Comparison of ENCODE assay signal across 21 mouse cellular contexts in genomic region chr1:64298188-64298587, GRCm38 (mm10).
"Had no signal": no experiment of that assay in that cellular context is flagged by ENCODE, and none has a peak within 500 bp of the region (broad histone marks: within the 10 kb centered on the region; RNA-seq: fewer than 3 reads in every experiment).

No protein-coding gene starts in this region.

- DNase-seq: gastrocnemius, postnatal 14 days; gastrocnemius, postnatal 36 days; heart, adult 2 months; heart, postnatal 14 days; heart, postnatal 36 days; kidney, adult 11 months; kidney, adult 2 months; kidney, adult 9 months; kidney, postnatal 14 days; kidney, postnatal 36 days; layer of hippocampus, adult 9-11 months; layer of hippocampus, postnatal 36 days; left cerebral cortex, postnatal 4 days had no signal

- H3K27me3 ChIP-seq: heart, embryonic 13.5 days; heart, embryonic 15.5 days; hindbrain, embryonic 13.5 days; hindbrain, embryonic 15.5 days; kidney, embryonic 15.5 days; limb, embryonic 13.5 days; limb, embryonic 15.5 days; liver, embryonic 12.5 days had no signal

- H3K36me3 ChIP-seq: heart, embryonic 13.5 days; heart, embryonic 15.5 days; hindbrain, embryonic 13.5 days; hindbrain, embryonic 15.5 days; kidney, embryonic 15.5 days; limb, embryonic 13.5 days; limb, embryonic 15.5 days; liver, embryonic 12.5 days had no signal

- H3K4me3 ChIP-seq: heart, adult 2 months; heart, embryonic 13.5 days; heart, embryonic 15.5 days; hindbrain, embryonic 13.5 days; hindbrain, embryonic 15.5 days; kidney, embryonic 15.5 days; limb, embryonic 13.5 days; limb, embryonic 15.5 days; liver, embryonic 12.5 days had no signal
